Mouse (Mus musculus) adrenal gland, adult (tissue): Measurements from ENCODE around the gene Ccdc28a.

Experiments used
- DNase-seq, 2 experiments: peaks; one replicate each; pipeline ENCODE4 v3.0.0; 2022 to 2023; ENCODE audit warnings: low spot score in 1 of 2; ENCODE audit not compliant: inconsistent age in 2 of 2

Ccdc28a gene

GRCm38 (mm10) chr10:18194737-18195141 lies 40.1 kb downstream of the Ccdc28a start:
- no peak for DNase-seq

- DNase-seq, result no peak
Measured at GRCm38 (mm10) chr10:18194156-18194555, 40.6 kb downstream of the Ccdc28a start.

GRCm38 (mm10) chr10:18193221-18193620 lies 41.6 kb downstream of the Ccdc28a start:
- no peak for DNase-seq

GRCm38 (mm10) chr10:18191706-18192105 lies 43.1 kb downstream of the Ccdc28a start:
- no peak for DNase-seq

GRCm38 (mm10) chr10:18189498-18189897 lies 45.3 kb downstream of the Ccdc28a start:
- DNase-seq, result no peak

- no peak for DNase-seq
Measured at GRCm38 (mm10) chr10:18188564-18188963, 46.2 kb downstream of the Ccdc28a start.

- DNase-seq, result no peak
Measured at GRCm38 (mm10) chr10:18182246-18182645, 52.6 kb downstream of the Ccdc28a start.

- DNase-seq, result no peak
Measured at GRCm38 (mm10) chr10:18177304-18177703, 57.5 kb downstream of the Ccdc28a start.

GRCm38 (mm10) chr10:18176722-18177121 lies 58.1 kb downstream of the Ccdc28a start:
- no peak for DNase-seq

GRCm38 (mm10) chr10:18175087-18175486 lies 59.7 kb downstream of the Ccdc28a start:
- DNase-seq, result no peak
